Mouse (Mus musculus): ENCODE results near the gene Rnf157. TPM values are rescaled to one million over a fixed set of nuclear protein-coding genes. Genes with fewer than 3 reads are reported as not detected.

Gene Rnf157
- 100 to 1,000 TPM; 252 to 278 TPM for total RNA-seq (2021)

GRCm38 (mm10) chr11:116412904-116413630 is at the start of gene Rnf157:
TSS of gene Rnf157 (minus strand) at chr11:116413032.
- peak; percentile 91 to 94 for DNase-seq (ENCODE audit: low spot score in 2 of 2)
- intact Hi-C loops (cut with DNase I): loop anchor here (1.0 kb wide), 1 partner anchor 21 kb away; the partner anchor contains the start of gene Ubald2

GRCm38 (mm10) chr11:116459786-116460185 is 47.0 kb upstream of the Rnf157 start:
- DNase-seq (ENCODE audit: low spot score in 2 of 2): no peak
- intact Hi-C loops (cut with DNase I): loop anchor here (5.0 to 10.0 kb wide), 3 partner anchors 232 to 525 kb away; partner anchors contain the start of genes Recql5 and Sap30bp

GRCm38 (mm10) chr11:116456234-116456633 is 43.4 kb upstream of the Rnf157 start:
- intact Hi-C loops (cut with DNase I): loop anchor here (10.0 kb wide), 1 partner anchor 351 kb away; no protein-coding TSS in a partner anchor
- no peak for DNase-seq (ENCODE audit: low spot score in 2 of 2)

GRCm38 (mm10) chr11:116453889-116454288 is 41.1 kb upstream of the Rnf157 start:
- DNase-seq (ENCODE audit: low spot score in 2 of 2): no peak
- intact Hi-C loops (cut with DNase I): loop anchor here (10.0 kb wide), 1 partner anchor 349 kb away; no protein-coding TSS in a partner anchor

- intact Hi-C loops (cut with DNase I): loop anchor here (10.0 kb wide), 1 partner anchor 225 kb away; no protein-coding TSS in a partner anchor
- no peak for DNase-seq (ENCODE audit: low spot score in 2 of 2)
Measured at GRCm38 (mm10) chr11:116449341-116449740, 36.5 kb upstream of the Rnf157 start.

GRCm38 (mm10) chr11:116447822-116448221 is 35.0 kb upstream of the Rnf157 start:
- no peak for DNase-seq (ENCODE audit: low spot score in 2 of 2)
- intact Hi-C loops (cut with DNase I): loop anchor here (10.0 kb wide), 1 partner anchor 223 kb away; no protein-coding TSS in a partner anchor

- DNase-seq (ENCODE audit: low spot score in 2 of 2): no peak
- intact Hi-C loops (cut with DNase I): loop anchor here (1.0 to 10.0 kb wide), 2 partner anchors 127 to 222 kb away; no protein-coding TSS in a partner anchor
Measured at GRCm38 (mm10) chr11:116446308-116446887, 33.6 kb upstream of the Rnf157 start.

GRCm38 (mm10) chr11:116445596-116446307 is 32.9 kb upstream of the Rnf157 start:
- intact Hi-C loops (cut with DNase I): loop anchor here (1.0 to 10.0 kb wide), 2 partner anchors 126 to 221 kb away; no protein-coding TSS in a partner anchor
- peak; percentile 94 for DNase-seq (ENCODE audit: low spot score in 2 of 2)

- no peak for DNase-seq (ENCODE audit: low spot score in 2 of 2)
- intact Hi-C loops (cut with DNase I): loop anchor here (10.0 kb wide), 1 partner anchor 219 kb away; no protein-coding TSS in a partner anchor
Measured at GRCm38 (mm10) chr11:116443935-116444334, 31.1 kb upstream of the Rnf157 start.

- intact Hi-C loops (cut with DNase I): loop anchor here (10.0 kb wide), 1 partner anchor 219 kb away; no protein-coding TSS in a partner anchor
- DNase-seq (ENCODE audit: low spot score in 2 of 2): no peak
Measured at GRCm38 (mm10) chr11:116443311-116443710, 30.5 kb upstream of the Rnf157 start.

- no peak for DNase-seq (ENCODE audit: low spot score in 2 of 2)
- intact Hi-C loops (cut with DNase I): loop anchor here (10.0 kb wide), 1 partner anchor 218 kb away; no protein-coding TSS in a partner anchor
Measured at GRCm38 (mm10) chr11:116442867-116443177, 30.0 kb upstream of the Rnf157 start.

GRCm38 (mm10) chr11:116442129-116442866 is 29.5 kb upstream of the Rnf157 start:
- intact Hi-C loops (cut with DNase I): loop anchor here (10.0 kb wide), 1 partner anchor 217 kb away; no protein-coding TSS in a partner anchor
- DNase-seq (ENCODE audit: low spot score in 2 of 2): no peak

GRCm38 (mm10) chr11:116440408-116441068 is 27.7 kb upstream of the Rnf157 start:
- DNase-seq (ENCODE audit: low spot score in 2 of 2): no peak
- intact Hi-C loops (cut with DNase I): loop anchor here (10.0 kb wide), 1 partner anchor 216 kb away; no protein-coding TSS in a partner anchor

GRCm38 (mm10) chr11:116439269-116440240 is 26.7 kb upstream of the Rnf157 start:
- intact Hi-C loops (cut with DNase I): loop anchor here (10.0 kb wide), 1 partner anchor 215 kb away; no protein-coding TSS in a partner anchor
- DNase-seq (ENCODE audit: low spot score in 2 of 2): no peak

- intact Hi-C loops (cut with DNase I): no loop called here
- DNase-seq (ENCODE audit: low spot score in 2 of 2): no peak
Measured at GRCm38 (mm10) chr11:116437541-116437940, 24.7 kb upstream of the Rnf157 start.

- DNase-seq (ENCODE audit: low spot score in 2 of 2): no peak
- intact Hi-C loops (cut with DNase I): no loop called here
Measured at GRCm38 (mm10) chr11:116436725-116437331, 24.0 kb upstream of the Rnf157 start.

Measured in left cerebral cortex, postnatal 25 days (tissue).